Mouse (Mus musculus) E14TG2a.4 (cell line): ENCODE measurements at regions not wholly inside any gene's neighbourhood (a gene's known extent, or its start where the extent isn't known, plus 50 kb on each side); places are given as distances from the start of the nearest gene placed in this dataset.

ENCODE experiments used
- H3K27me3 ChIP-seq: 2 replicates; pipeline ENCODE4 v1.6.1; 2014; ENCODE audit warnings: low read length, control low read depth; ENCODE audit not compliant: insufficient read depth
- H3K36me3 ChIP-seq: 2 replicates; pipeline ENCODE4 v1.6.1; 2014; ENCODE audit warnings: low read length, control low read depth; ENCODE audit not compliant: insufficient read depth
- H3K4me1 ChIP-seq: replicated peaks from 2 replicates; pipeline ENCODE4 v1.6.1; 2014; ENCODE audit warnings: low read depth, low read length, control low read depth
- H3K4me3 ChIP-seq: replicated peaks from 2 replicates; pipeline ENCODE4 v1.5.1; 2014; ENCODE audit warnings: mild to moderate bottlenecking, low read length
- H3K9me3 ChIP-seq: 2 replicates; pipeline ENCODE4 v1.6.1; 2014; ENCODE audit warnings: low read length, control low read depth
- CTCF ChIP-seq: conservative IDR thresholded peaks from 2 replicates; pipeline ENCODE4 v1.5.1; 2014; ENCODE audit warnings: low read length
- NANOG ChIP-seq: IDR thresholded peaks from 2 replicates; pipeline ENCODE4 v1.6.1; 2014; ENCODE audit warnings: borderline replicate concordance, low read length, mixed read lengths
- POU5F1 ChIP-seq: IDR thresholded peaks from 2 replicates; pipeline ENCODE4 v1.6.1; 2014; ENCODE audit warnings: low read length, borderline replicate concordance

- Histone ChIP-seq H3K4me3 (no peak overlapping the region), H3K36me3 (no peaks in the 10 kb centered on the region), H3K27me3 (no peaks in the 10 kb centered on the region), H3K9me3 (peaks cover 4% of the 10 kb centered on the region), H3K4me1 (no peaks in the 10 kb centered on the region)
- TF ChIP-seq NANOG (no peak), POU5F1 (no peak), CTCF (no peak)
These were observed 67.1 kb upstream of the Nxpe4 start for GRCm38 (mm10) chr9:48094756-48095155.

GRCm38 (mm10) chr9:48099846-48100245 is 62.0 kb upstream of the Nxpe4 start:
- H3K4me3 ChIP-seq: no peak overlapping the region
- no peaks in the 10 kb centered on the region for H3K27me3 ChIP-seq
- H3K36me3 ChIP-seq: no peaks in the 10 kb centered on the region
- peaks cover 15% of the 10 kb centered on the region for H3K9me3 ChIP-seq
- H3K4me1 ChIP-seq: peaks cover 15% of the 10 kb centered on the region
- no peak for TF ChIP-seq NANOG

- Histone ChIP-seq H3K4me1 (peaks cover 22% of the 10 kb centered on the region), H3K36me3 (no peaks in the 10 kb centered on the region), H3K9me3 (no peaks in the 10 kb centered on the region), H3K27me3 (no peaks in the 10 kb centered on the region), H3K4me3 (no peak overlapping the region)
- TF ChIP-seq NANOG (no peak), CTCF (no peak), POU5F1 (no peak)
These were observed 55.2 kb upstream of the Nxpe4 start for GRCm38 (mm10) chr9:48106441-48107167.

GRCm38 (mm10) chr9:48108994-48109619 is 52.7 kb upstream of the Nxpe4 start:
- TF ChIP-seq CTCF (no peak), NANOG (no peak), POU5F1 (no peak)
- Histone ChIP-seq H3K4me1 (peaks cover 20% of the 10 kb centered on the region), H3K36me3 (no peaks in the 10 kb centered on the region), H3K4me3 (no peak overlapping the region), H3K9me3 (peaks cover 5% of the 10 kb centered on the region; the same call in 1 of the 2 replicates), H3K27me3 (peaks cover 3% of the 10 kb centered on the region)

GRCm38 (mm10) chr9:48111316-48111890 is 50.4 kb upstream of the Nxpe4 start:
- H3K36me3 ChIP-seq: no peaks in the 10 kb centered on the region
- H3K27me3 ChIP-seq: peaks cover 3% of the 10 kb centered on the region
- TF ChIP-seq NANOG (no peak), CTCF (no peak), POU5F1 (no peak)
- peaks cover 5% of the 10 kb centered on the region; the same call in 1 of the 2 replicates for H3K9me3 ChIP-seq
- no peak overlapping the region for H3K4me3 ChIP-seq
- H3K4me1 ChIP-seq: peaks cover 25% of the 10 kb centered on the region
